Mouse (Mus musculus) forebrain, postnatal 0 days (tissue): ENCODE data around the gene Mfap2. TPM values are rescaled to one million over a fixed set of nuclear protein-coding genes. Genes with fewer than 3 reads are reported as not detected.
A peak's percentile ranks its signal among the peaks of the same experiment; 100 is the strongest.

Experiments
- ATAC-seq: fragments of 200-750 bp; cut with Nextera tagmentation; 2 replicates; pipeline ENCODE4 v1.8.0; 2017; ENCODE audit warnings: mild to moderate bottlenecking, moderate library complexity
- DNase-seq: peaks from one replicate; pipeline ENCODE4 v3.0.0-alpha.2; 2015
- H3K27ac ChIP-seq: fragments of 300-500 bp; sonication (generic); 2 replicates; pipeline ENCODE4 v1.5.1; 2014; ENCODE audit warnings: low read depth, mild to moderate bottlenecking, antibody characterized with exemption, low read length, moderate library complexity, mixed read lengths
- H3K27me3 ChIP-seq: fragments of 300-500 bp; sonication (generic); 2 replicates; pipeline ENCODE4 v1.6.1; 2014; ENCODE audit warnings: mild to moderate bottlenecking, low read length, mixed read lengths; ENCODE audit not compliant: insufficient read depth
- H3K36me3 ChIP-seq: fragments of 300-500 bp; sonication (generic); 2 replicates; pipeline ENCODE4 v1.6.1; 2014; ENCODE audit warnings: mild to moderate bottlenecking, moderate library complexity; ENCODE audit not compliant: insufficient read depth
- H3K4me1 ChIP-seq: fragments of 300-500 bp; sonication (generic); 2 replicates; pipeline ENCODE4 v1.6.1; 2014; ENCODE audit warnings: antibody characterized with exemption; ENCODE audit not compliant: insufficient read depth
- H3K4me2 ChIP-seq: fragments of 300-500 bp; sonication (generic); 2 replicates; pipeline ENCODE4 v1.6.1; 2014; ENCODE audit warnings: low read depth, mild to moderate bottlenecking, moderate library complexity
- H3K4me3 ChIP-seq: fragments of 300-500 bp; sonication (generic); 2 replicates; pipeline ENCODE4 v1.5.1; 2014; ENCODE audit warnings: low read depth, low read length, mixed read lengths
- H3K9ac ChIP-seq: fragments of 300-500 bp; sonication (generic); 2 replicates; pipeline ENCODE4 v1.6.1; 2014; ENCODE audit warnings: mild to moderate bottlenecking
- H3K9me3 ChIP-seq: fragments of 300-500 bp; sonication (generic); 2 replicates; pipeline ENCODE4 v1.6.1; 2016; ENCODE audit warnings: low read length
- CTCF ChIP-seq: sonication (generic); IDR thresholded peaks from 2 replicates; pipeline ENCODE4 v1.5.1; 2016; ENCODE audit warnings: antibody characterized with exemption, control low read depth, low read depth
- WGBS: fragments of 180-500 bp; shearing (Covaris S2); extraction: QIAGEN DNeasy Blood & Tissue Kit; methylation state at CpG from one replicate; pipeline ENCODE4 v1.1.7; 2014; 5-methylcytosine and 5-hydroxymethylcytosine counted together
- polyA plus RNA-seq: library from polyadenylated mRNA; unstranded; fragments of >200 nt; fragmentation: Nextera tagmentation; extraction: Ambion mirVana; gene quantifications from 2 replicates; pipeline ENCODE4 v1.2.1, GENCODE M21; 2015
- total RNA-seq: library from RNA; depleted of rRNA; stranded (reverse); fragments of >200 nt; gene quantifications from 2 replicates; pipeline ENCODE4 v1.2.3, GENCODE M21; 2014

Mfap2 gene
- total and polyA plus RNA-seq, 2 experiments from 2014 or later: 25.1 to 124 TPM

DNA sequence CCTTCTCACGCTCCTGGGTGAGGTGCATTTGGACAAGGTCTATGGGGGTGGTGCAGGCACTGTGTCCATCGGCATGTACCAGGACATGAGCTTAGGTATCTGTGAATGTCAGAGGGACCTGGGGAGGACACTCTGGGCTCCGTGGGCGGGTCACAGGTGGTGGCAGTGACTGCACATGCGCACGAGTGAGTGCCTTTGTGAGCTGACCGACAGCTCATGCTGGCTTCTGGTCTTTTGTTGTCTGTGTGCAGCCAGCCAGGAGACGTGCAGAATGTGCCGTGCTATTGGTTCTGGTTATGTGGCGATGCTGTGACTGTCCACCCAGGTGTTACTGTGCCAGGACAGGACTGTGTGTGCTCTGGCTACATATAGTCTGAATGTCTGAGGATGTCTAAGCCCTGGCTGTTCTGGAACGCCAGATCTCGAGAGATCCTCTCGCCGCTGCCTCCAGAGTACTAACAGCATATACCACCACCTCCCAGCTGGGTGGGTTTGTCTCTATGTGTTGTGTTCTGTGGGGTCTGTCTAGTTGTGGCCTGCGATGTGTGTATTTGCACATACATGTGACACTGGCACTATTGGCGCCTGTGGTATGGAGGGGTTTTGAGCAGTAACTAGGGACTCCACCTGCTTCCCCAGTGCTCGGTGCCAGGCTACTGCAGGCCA is 38.7 kb downstream of the Mfap2 start:
- H3K36me3 ChIP-seq: peaks cover 15% of the 10 kb centered on the region
- H3K4me3 ChIP-seq: no peak overlapping the region
- no peaks in the 10 kb centered on the region for H3K9me3 ChIP-seq
- DNase-seq (peak; percentile 70), ATAC-seq (peak; percentile 24)
- WGBS: 22% methylated on average over 17 of the region's 17 CpGs
- H3K4me2 ChIP-seq: peak overlapping the region; percentile 23
- H3K27me3 ChIP-seq: no peaks in the 10 kb centered on the region
- peak overlapping the region; percentile 26 for H3K9ac ChIP-seq
- peak overlapping the region; percentile 82 for H3K27ac ChIP-seq
- peaks cover 40% of the 10 kb centered on the region for H3K4me1 ChIP-seq
- no peak for TF ChIP-seq CTCF

- H3K4me3 ChIP-seq: no peak overlapping the region
- no peak for TF ChIP-seq CTCF
- peaks cover 15% of the 10 kb centered on the region for H3K36me3 ChIP-seq
- peak overlapping the region; percentile 26 for H3K9ac ChIP-seq
- DNase-seq: peak; percentile 86
- peak overlapping the region; percentile 23 for H3K4me2 ChIP-seq
- peak; percentile 73 for ATAC-seq
- peaks cover 45% of the 10 kb centered on the region for H3K4me1 ChIP-seq
- WGBS: 12% methylated on average over 4 of the region's 4 CpGs
- peak overlapping the region; percentile 82 for H3K27ac ChIP-seq
- no peaks in the 10 kb centered on the region for H3K9me3 ChIP-seq
- no peaks in the 10 kb centered on the region for H3K27me3 ChIP-seq
These were observed 39.2 kb downstream of the Mfap2 start for GRCm38 (mm10) chr4:141049476-141049835.

GRCm38 (mm10) chr4:141052442-141052841 is 42.2 kb downstream of the Mfap2 start:
- Histone ChIP-seq H3K36me3 (no peaks in the 10 kb centered on the region), H3K4me3 (no peak overlapping the region), H3K27ac (peak overlapping the region; percentile 89; the same call in 1 of the 2 replicates), H3K4me2 (peak overlapping the region; percentile 49), H3K4me1 (peaks cover 45% of the 10 kb centered on the region), H3K9ac (peak overlapping the region; percentile 54; the same call in 1 of the 2 replicates), H3K27me3 (no peaks in the 10 kb centered on the region), H3K9me3 (no peaks in the 10 kb centered on the region)
- DNase-seq (peak; percentile 47), ATAC-seq (no peak)
- 56% methylated on average over 12 of the region's 12 CpGs for WGBS
- no peak for TF ChIP-seq CTCF

- 19% methylated on average over 8 of the region's 8 CpGs for WGBS
- peak overlapping the region; percentile 49 for H3K4me2 ChIP-seq
- ATAC-seq: no peak
- no peaks in the 10 kb centered on the region for H3K36me3 ChIP-seq
- H3K9me3 ChIP-seq: no peaks in the 10 kb centered on the region
- no peaks in the 10 kb centered on the region for H3K27me3 ChIP-seq
- DNase-seq: no peak
- H3K4me1 ChIP-seq: peaks cover 45% of the 10 kb centered on the region
- peak overlapping the region; percentile 89 for H3K27ac ChIP-seq
- H3K4me3 ChIP-seq: peak overlapping the region; percentile 24
- peak overlapping the region; percentile 54 for H3K9ac ChIP-seq
- TF ChIP-seq CTCF: no peak
These were observed 42.9 kb downstream of the Mfap2 start for GRCm38 (mm10) chr4:141053138-141053537.

GRCm38 (mm10) chr4:141053568-141054161 is 43.4 kb downstream of the Mfap2 start:
- H3K4me3 ChIP-seq: peak overlapping the region; percentile 24
- peak overlapping the region; percentile 54 for H3K9ac ChIP-seq
- peaks cover 40% of the 10 kb centered on the region for H3K4me1 ChIP-seq
- no peaks in the 10 kb centered on the region for H3K36me3 ChIP-seq
- peak; percentile 86 for ATAC-seq
- peak overlapping the region; percentile 49 for H3K4me2 ChIP-seq
- peak; percentile 85 for DNase-seq
- WGBS: 7% methylated on average over 17 of the region's 17 CpGs
- no peaks in the 10 kb centered on the region for H3K27me3 ChIP-seq
- H3K27ac ChIP-seq: peak overlapping the region; percentile 89
- no peak for TF ChIP-seq CTCF
- no peaks in the 10 kb centered on the region for H3K9me3 ChIP-seq

DNA sequence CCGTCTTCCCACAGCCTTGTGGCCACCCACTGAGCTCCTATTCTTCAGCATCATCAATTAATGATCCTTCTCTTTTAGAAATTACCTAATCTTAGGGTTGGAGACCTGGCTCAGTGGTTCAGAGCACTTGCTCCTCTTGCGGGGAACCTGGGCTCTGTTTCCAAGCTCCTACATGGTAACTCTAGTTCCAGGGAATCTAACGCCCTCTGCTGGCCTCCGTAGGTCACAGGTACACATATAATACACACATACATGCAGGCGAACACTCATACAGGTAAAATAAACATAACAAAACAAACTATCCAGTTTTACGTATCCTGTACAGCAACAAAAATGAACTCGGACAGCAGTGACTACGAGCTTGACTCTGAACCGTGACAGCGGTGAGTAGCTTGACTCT is 46.8 kb downstream of the Mfap2 start:
- whole genome bisulfite sequencing: 93% methylated on average over 10 of the region's 10 CpGs
- ATAC-seq (no peak), DNase-seq (no peak)
- peaks cover 26% of the 10 kb centered on the region for H3K4me1 ChIP-seq
- no peaks in the 10 kb centered on the region for H3K36me3 ChIP-seq
- no peaks in the 10 kb centered on the region for H3K27me3 ChIP-seq
- H3K9me3 ChIP-seq: no peaks in the 10 kb centered on the region
- no peak overlapping the region for H3K4me3 ChIP-seq
- no peak overlapping the region for H3K9ac ChIP-seq
- H3K27ac ChIP-seq: no peak overlapping the region
- TF ChIP-seq CTCF: no peak
- no peak overlapping the region for H3K4me2 ChIP-seq

DNA sequence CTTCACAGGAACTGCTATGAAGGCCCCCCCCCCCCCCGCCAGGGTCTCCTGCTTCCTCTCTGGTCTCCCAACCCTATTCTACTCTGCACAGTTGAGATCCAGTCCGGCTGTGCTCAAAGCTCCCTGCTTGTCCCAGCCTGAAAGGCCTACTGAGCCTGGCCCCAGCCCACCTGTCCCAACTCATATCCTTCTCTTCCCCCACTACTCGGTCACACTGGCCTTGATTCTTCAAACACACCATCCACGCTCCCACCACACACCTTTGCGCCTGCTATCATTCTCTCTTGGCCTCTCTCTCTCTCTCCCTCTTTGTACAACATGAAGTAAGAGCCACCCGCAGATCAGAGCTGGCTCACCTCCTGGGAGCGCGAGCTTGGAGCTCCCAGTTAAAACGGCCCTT is 48.6 kb downstream of the Mfap2 start:
- Histone ChIP-seq H3K4me1 (peaks cover 11% of the 10 kb centered on the region), H3K4me2 (no peak overlapping the region), H3K9me3 (no peaks in the 10 kb centered on the region), H3K4me3 (no peak overlapping the region), H3K9ac (no peak overlapping the region), H3K27me3 (no peaks in the 10 kb centered on the region), H3K36me3 (no peaks in the 10 kb centered on the region), H3K27ac (no peak overlapping the region)
- no peak for TF ChIP-seq CTCF
- WGBS: 83% methylated on average over 9 of the region's 9 CpGs
- no peak for DNase-seq
- no peak for ATAC-seq
